Comparison of ENCODE assay signal across 8 mouse cellular contexts in genomic region chr5:72559544-72560049, GRCm38 (mm10). TPM values are rescaled to one million over a fixed set of nuclear protein-coding genes. Genes with fewer than 3 reads are reported as not detected.
A peak's percentile ranks its signal among the peaks of the same experiment; 100 is the strongest.
DNase-seq lines count a peak whose midpoint lies in the region; ATAC-seq lines count a peak whose summit lies in the region.

Gene Nfxl1 (minus strand): TSS chr5:72559684.

- WGBS in hindbrain, embryonic 14.5 days: under 1% methylated on average over 40 of the region's 42 CpGs

- H3K4me3 ChIP-seq in hindbrain, embryonic 14.5 days (replicated peaks; ENCODE audit: low read length): peak within 1 kb of the TSS; percentile 96

- peak; percentile 99 for DNase-seq in R1 (ENCODE audit: low read depth, low spot score)
- DNase-seq in cerebellum, postnatal 25 days: peak; percentile 96 to 99
- peak; percentile 93 to 95 for DNase-seq in frontal cortex, postnatal 25 days (ENCODE audit: low spot score in 2 of 2)
- peak; percentile 100 for DNase-seq in hindbrain, embryonic 14.5 days (ENCODE audit: low spot score)
- DNase-seq in layer of hippocampus, postnatal 36 days: peak; percentile 95
- DNase-seq in lung, postnatal 36 days: peak; percentile 99
- DNase-seq in retina, postnatal 1 day: peak; percentile 99
- peak; percentile 82 to 94 for DNase-seq in urinary bladder, adult 18-20 months (ENCODE audit: low spot score in 2 of 2)

- H3K9me3 ChIP-seq in hindbrain, embryonic 14.5 days (ENCODE audit: control insufficient read depth, low read length): no peaks in the 10 kb centered on the region

- peaks cover 5% of the 10 kb centered on the region for H3K36me3 ChIP-seq in hindbrain, embryonic 14.5 days (replicated peaks; ENCODE audit: control insufficient read depth, insufficient read depth)

- peak within 1 kb of the TSS; percentile 90 for H3K9ac ChIP-seq in hindbrain, embryonic 14.5 days

- H3K4me2 ChIP-seq in hindbrain, embryonic 14.5 days (replicated peaks): peak within 1 kb of the TSS; percentile 90

- ATAC-seq in hindbrain, embryonic 14.5 days (ENCODE audit: low FRiP score): peak; percentile 97

- H3K27ac ChIP-seq in hindbrain, embryonic 14.5 days: peak within 1 kb of the TSS; percentile 82

- H3K27me3 ChIP-seq in hindbrain, embryonic 14.5 days (ENCODE audit: control insufficient read depth, insufficient read depth, low read length): no peaks in the 10 kb centered on the region

- peaks cover 17% of the 10 kb centered on the region for H3K4me1 ChIP-seq in hindbrain, embryonic 14.5 days (replicated peaks; ENCODE audit: control insufficient read depth, insufficient read depth, low read length)

RNA-seq across cellular contexts. Expression of gene Nfxl1, which starts in this region (rescaled TPM):
- 18.1 and 19.0 TPM in 2 replicates for polyA plus RNA-seq in hindbrain, embryonic 14.5 days (2014; fragmentation: Nextera tagmentation; extraction: Ambion mirVana)
- total RNA-seq in layer of hippocampus, postnatal 36 days (2021): 10 to 100 TPM; 14.9 to 21.1 TPM

Comparison
In these comparisons a context has a peak if more than half of its experiments do, and no peak if none do; other contexts are left out.
1. Peak in every context shown above with its lines: DNase-seq, ATAC-seq, H3K4me3 ChIP-seq and H3K27ac ChIP-seq.